In the genomic region with DNA sequence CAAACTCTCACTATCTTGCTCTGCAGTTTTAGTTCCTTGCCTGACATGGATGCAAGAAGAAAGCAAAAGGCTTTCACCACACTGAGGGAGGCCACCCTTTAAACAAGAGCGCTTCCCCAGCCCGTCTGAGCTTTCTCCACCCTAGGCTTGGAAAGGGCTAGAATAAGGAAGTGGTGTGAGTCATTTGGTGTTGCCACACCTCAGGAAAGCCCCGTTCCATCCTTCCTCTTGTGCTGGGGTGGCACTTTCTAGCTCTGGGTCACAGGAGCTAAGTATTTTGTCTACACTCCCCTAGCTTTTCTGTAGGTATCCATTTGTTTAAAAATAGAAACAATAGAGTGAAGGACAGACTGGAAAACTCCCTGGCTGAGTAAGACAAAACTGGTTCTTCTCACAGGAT, we compare ENCODE assay signal across 1 mouse cellular context.
TF ChIP-seq lines count a peak whose summit lies in the region.

No protein-coding gene starts in this region.

TF ChIP-seq in CH12.LX, 34 proteins besides CTCF, POLR2A, EP300 and RAD21 (continued from another document):
- TF ChIP-seq GABPA (IDR thresholded peaks at IDR 0.05; ENCODE audit: insufficient replicate concordance, low read depth, low read length), result no peak
- peak; percentile 69 for TF ChIP-seq ELF1 (IDR thresholded peaks at IDR 0.05; ENCODE audit: low read depth, low read length)
- no peak for TF ChIP-seq MAZ (IDR thresholded peaks at IDR 0.05; ENCODE audit: low read depth, low read length)
